Mouse (Mus musculus): ENCODE results near the gene Psmd1. TPM values are rescaled to one million over a fixed set of nuclear protein-coding genes. Genes with fewer than 3 reads are reported as not detected.

Gene Psmd1
- total RNA-seq, 2 experiments from 2014 or later = 111 to 140 TPM

- Histone ChIP-seq H3K27ac (no peak overlapping the region), H3K4me3 (no peak overlapping the region)
- no peak for TF ChIP-seq CTCF (IDR thresholded peaks at IDR 0.05)
- intact Hi-C loops (cut with DNase I) = no loop called here
- DNase-seq = no peak
Observed at GRCm38 (mm10) chr1:86105054-86105453, 40.9 kb downstream of the Psmd1 start.

- intact Hi-C loops (cut with DNase I) = no loop called here
- peak; percentile 21; the same call in 1 of the 2 replicates for TF ChIP-seq CTCF (IDR thresholded peaks at IDR 0.05)
- peak; percentile 37 for DNase-seq
- Histone ChIP-seq H3K27ac (peak within 1 kb of the TSS; percentile 10; the same call in 1 of the 2 replicates), H3K4me3 (no peak within 1 kb of the TSS)
Observed at GRCm38 (mm10) chr1:86111779-86112178, 47.6 kb downstream of the Psmd1 start, which contains the start of gene Htr2b. Htr2b (minus strand) TSS chr1:86111970.

GRCm38 (mm10) chr1:86114141-86114540, 50.0 kb downstream of the Psmd1 start:
- TF ChIP-seq CTCF (IDR thresholded peaks at IDR 0.05) = no peak
- Histone ChIP-seq H3K27ac (no peak overlapping the region), H3K4me3 (no peak overlapping the region)
- intact Hi-C loops (cut with DNase I) = no loop called here
- DNase-seq = no peak

- DNase-seq = no peak
- intact Hi-C loops (cut with DNase I) = no loop called here
- H3K4me3 ChIP-seq = no peak overlapping the region
- no peak for TF ChIP-seq CTCF (IDR thresholded peaks at IDR 0.05)
- H3K27ac ChIP-seq = no peak overlapping the region
Observed at GRCm38 (mm10) chr1:86119549-86119948, 55.4 kb downstream of the Psmd1 start.

GRCm38 (mm10) chr1:86126036-86126435, 61.8 kb downstream of the Psmd1 start:
- TF ChIP-seq CTCF (IDR thresholded peaks at IDR 0.05) = no peak

GRCm38 (mm10) chr1:86133337-86133736, 69.2 kb downstream of the Psmd1 start, which contains the start of gene Gm21972:
Gm21972 (plus strand) TSS chr1:86133637.
- no peak for TF ChIP-seq CTCF (IDR thresholded peaks at IDR 0.05)
- H3K27ac ChIP-seq = no peak within 1 kb of the TSS
- intact Hi-C loops (cut with DNase I) = no loop called here

More at GRCm38 (mm10) chr1:86126036-86126435, 61.8 kb downstream of the Psmd1 start:
- Histone ChIP-seq H3K27ac (no peak overlapping the region), H3K4me3 (no peak overlapping the region)
- DNase-seq = no peak
- intact Hi-C loops (cut with DNase I) = no loop called here

GRCm38 (mm10) chr1:86135315-86135714, 71.1 kb downstream of the Psmd1 start:
- Histone ChIP-seq H3K4me3 (no peak overlapping the region), H3K27ac (no peak overlapping the region)
- intact Hi-C loops (cut with DNase I) = no loop called here
- DNase-seq = no peak
- no peak for TF ChIP-seq CTCF (IDR thresholded peaks at IDR 0.05)

More at GRCm38 (mm10) chr1:86133337-86133736, 69.2 kb downstream of the Psmd1 start, which contains the start of gene Gm21972:
- no peak within 1 kb of the TSS for H3K4me3 ChIP-seq
- no peak for DNase-seq

- intact Hi-C loops (cut with DNase I) = no loop called here
- no peak overlapping the region for H3K4me3 ChIP-seq
- no peak overlapping the region for H3K27ac ChIP-seq
- DNase-seq = no peak
- no peak for TF ChIP-seq CTCF (IDR thresholded peaks at IDR 0.05)
Observed at GRCm38 (mm10) chr1:86141081-86141480, 76.9 kb downstream of the Psmd1 start.

GRCm38 (mm10) chr1:86143165-86143564, 79.0 kb downstream of the Psmd1 start:
- intact Hi-C loops (cut with DNase I) = no loop called here
- H3K4me3 ChIP-seq = no peak overlapping the region
- no peak for TF ChIP-seq CTCF (IDR thresholded peaks at IDR 0.05)
- no peak for DNase-seq
- no peak overlapping the region for H3K27ac ChIP-seq

- intact Hi-C loops (cut with DNase I) = no loop called here
- peak; percentile 32 for TF ChIP-seq CTCF (IDR thresholded peaks at IDR 0.05)
- H3K27ac ChIP-seq = peak overlapping the region; percentile 8; the same call in 1 of the 2 replicates
Observed at GRCm38 (mm10) chr1:86144001-86144944, 80.1 kb downstream of the Psmd1 start.

GRCm38 (mm10) chr1:86146293-86146692, 82.1 kb downstream of the Psmd1 start:
- intact Hi-C loops (cut with DNase I) = no loop called here
- H3K4me3 ChIP-seq = no peak overlapping the region
- no peak for TF ChIP-seq CTCF (IDR thresholded peaks at IDR 0.05)
- no peak for DNase-seq
- H3K27ac ChIP-seq = no peak overlapping the region

More at GRCm38 (mm10) chr1:86144001-86144944, 80.1 kb downstream of the Psmd1 start:
- H3K4me3 ChIP-seq = no peak overlapping the region
- DNase-seq = peak; percentile 24

GRCm38 (mm10) chr1:86147557-86147956, 83.4 kb downstream of the Psmd1 start:
- DNase-seq = peak; percentile 40
- no peak for TF ChIP-seq CTCF (IDR thresholded peaks at IDR 0.05)

GRCm38 (mm10) chr1:86148161-86148560, 84.0 kb downstream of the Psmd1 start:
- no peak for TF ChIP-seq CTCF (IDR thresholded peaks at IDR 0.05)
- Histone ChIP-seq H3K27ac (no peak overlapping the region), H3K4me3 (no peak overlapping the region)
- intact Hi-C loops (cut with DNase I) = no loop called here
- no peak for DNase-seq

More at GRCm38 (mm10) chr1:86147557-86147956, 83.4 kb downstream of the Psmd1 start:
- intact Hi-C loops (cut with DNase I) = no loop called here
- no peak overlapping the region for H3K27ac ChIP-seq
- no peak overlapping the region for H3K4me3 ChIP-seq

All from gastrocnemius, adult 2 months (tissue).